Mouse (Mus musculus) spleen, adult 2 months (tissue): ENCODE results near the gene Il25.

Experiments
- CTCF ChIP-seq: fragments of 200-500 bp; IDR thresholded peaks from 2 replicates; pipeline ENCODE4 v1.5.1; 2011; ENCODE audit warnings: mild to moderate bottlenecking, inconsistent platforms; ENCODE audit not compliant: insufficient read depth, insufficient read length, insufficient replicate concordance; ENCODE audit errors: extremely low read depth
- POLR2A ChIP-seq: fragments of 200-500 bp; IDR thresholded peaks from 2 replicates; pipeline ENCODE4 v1.6.1; 2011; ENCODE audit warnings: low read depth, low read length, inconsistent platforms

DNA sequence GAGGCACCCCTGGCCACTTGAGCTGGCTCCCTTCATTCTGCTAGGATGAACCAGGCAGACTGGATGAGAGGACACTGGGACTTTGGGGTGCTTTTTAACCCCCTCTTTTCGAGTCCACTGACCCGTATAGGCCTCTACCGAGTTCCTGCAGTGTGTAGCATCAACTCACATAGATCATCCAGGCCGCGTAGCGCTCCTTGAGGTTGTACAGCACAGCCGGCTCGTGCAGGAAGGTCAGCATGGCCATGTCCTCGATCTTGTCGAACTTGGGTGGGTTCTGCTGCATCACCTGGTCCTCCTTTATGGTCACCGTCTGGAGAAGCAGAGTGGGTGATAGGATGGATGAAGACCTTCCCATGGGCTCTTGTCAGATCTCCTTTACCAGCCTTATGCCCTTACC lies 31.2 kb downstream of the Il25 start:
- TF ChIP-seq POLR2A, result no peak
- no peak for TF ChIP-seq CTCF
